Mouse (Mus musculus) heart, embryonic 15.5 days (tissue): ENCODE measurements around the gene Gm8104. TPM values are rescaled to one million over a fixed set of nuclear protein-coding genes. Genes with fewer than 3 reads are reported as not detected.
"Not testable (repeated sequence)": the region's sequence is repeated elsewhere in the genome, so short reads cannot be mapped to it uniquely, and the experiment has no call there.

Source experiments
- ATAC-seq: fragments of 200-750 bp; cut with Nextera tagmentation; replicated peaks from 2 replicates; pipeline ENCODE4 v1.8.0; 2017; ENCODE audit warnings: low read depth, moderate TSS enrichment; ENCODE audit not compliant: insufficient number of reproducible peaks, insufficient read depth, low FRiP score
- H3K27ac ChIP-seq: fragments of 300-500 bp; sonication (generic); 2 replicates; pipeline ENCODE4 v1.5.1; 2015; ENCODE audit warnings: mild to moderate bottlenecking, inconsistent platforms
- H3K27me3 ChIP-seq: fragments of 300-500 bp; sonication (generic); 2 replicates; pipeline ENCODE4 v1.6.1; 2015; ENCODE audit warnings: inconsistent platforms
- H3K36me3 ChIP-seq: fragments of 300-500 bp; sonication (generic); 2 replicates; pipeline ENCODE4 v1.6.1; 2015; ENCODE audit warnings: mild to moderate bottlenecking, inconsistent platforms
- H3K4me1 ChIP-seq: fragments of 300-500 bp; sonication (generic); replicated peaks from 2 replicates; pipeline ENCODE4 v1.6.1; 2015; ENCODE audit warnings: inconsistent platforms
- H3K4me2 ChIP-seq: fragments of 300-500 bp; sonication (generic); 2 replicates; pipeline ENCODE4 v1.6.1; 2015; ENCODE audit warnings: inconsistent platforms, mild to moderate bottlenecking, moderate library complexity
- H3K4me3 ChIP-seq: fragments of 300-500 bp; sonication (generic); 2 replicates; pipeline ENCODE4 v1.5.1; 2015; ENCODE audit warnings: mild to moderate bottlenecking, inconsistent platforms
- H3K9ac ChIP-seq: fragments of 300-500 bp; sonication (generic); 2 replicates; pipeline ENCODE4 v1.6.1; 2015; ENCODE audit warnings: mild to moderate bottlenecking, inconsistent platforms
- H3K9me3 ChIP-seq: fragments of 300-500 bp; sonication (generic); replicated peaks from 2 replicates; pipeline ENCODE4 v1.6.1; 2016; ENCODE audit warnings: inconsistent platforms
- WGBS: fragments of 180-500 bp; shearing (Covaris S2); methylation state at CpG from one replicate; pipeline ENCODE4 v1.1.7; 2015; ENCODE audit warnings: mixed read lengths; 5-methylcytosine and 5-hydroxymethylcytosine counted together
- polyA plus RNA-seq: library from polyadenylated mRNA; unstranded; fragments of >200 nt; fragmentation: Nextera tagmentation; extraction: Ambion mirVana; gene quantifications from 2 replicates; pipeline ENCODE4 v1.2.1, GENCODE M21; 2015

The Gm8104 gene
- 0.14 and 0.25 TPM in 2 replicates for polyA plus RNA-seq

GRCm38 (mm10) chr14:43100301-43100700 lies at the start of gene Gm8104:
Gm8104 (plus strand) TSS chr14:43100601.
- H3K27ac ChIP-seq, H3K4me3 ChIP-seq, ATAC-seq, H3K9ac ChIP-seq, H3K9me3 ChIP-seq, H3K4me2 ChIP-seq, H3K27me3 ChIP-seq, H3K4me1 ChIP-seq, H3K36me3 ChIP-seq: not testable (repeated sequence)
- WGBS = 63% methylated on average over 3 of the region's 3 CpGs

GRCm38 (mm10) chr14:43058063-43058462 lies 42.3 kb upstream of the Gm8104 start:
- H3K4me1 ChIP-seq, H3K36me3 ChIP-seq, H3K27ac ChIP-seq, H3K4me3 ChIP-seq, H3K4me2 ChIP-seq, ATAC-seq, H3K9ac ChIP-seq, H3K9me3 ChIP-seq, H3K27me3 ChIP-seq: not testable (repeated sequence)
- 65% methylated on average over 3 of the region's 3 CpGs for WGBS

- H3K9ac ChIP-seq, H3K27ac ChIP-seq, H3K9me3 ChIP-seq, H3K27me3 ChIP-seq, H3K4me1 ChIP-seq, H3K4me3 ChIP-seq, H3K4me2 ChIP-seq, H3K36me3 ChIP-seq, ATAC-seq: not testable (repeated sequence)
- WGBS = 59% methylated on average over 4 of the region's 4 CpGs
These were observed 40.2 kb upstream of the Gm8104 start for GRCm38 (mm10) chr14:43060179-43060578.

GRCm38 (mm10) chr14:43076543-43076942 lies 23.9 kb upstream of the Gm8104 start, which contains the start of gene Gm8094:
Gm8094 (minus strand) TSS chr14:43076643.
- H3K4me3 ChIP-seq, H3K27me3 ChIP-seq, H3K9ac ChIP-seq, H3K4me1 ChIP-seq, H3K9me3 ChIP-seq, H3K36me3 ChIP-seq, ATAC-seq, H3K4me2 ChIP-seq, H3K27ac ChIP-seq: not testable (repeated sequence)
- 71% methylated on average over 2 of the region's 2 CpGs for WGBS

GRCm38 (mm10) chr14:43084936-43085730 lies 15.3 kb upstream of the Gm8104 start:
- not testable (repeated sequence) for H3K27ac ChIP-seq, H3K36me3 ChIP-seq, H3K4me3 ChIP-seq, H3K4me2 ChIP-seq, H3K4me1 ChIP-seq, ATAC-seq, H3K27me3 ChIP-seq, H3K9me3 ChIP-seq, H3K9ac ChIP-seq
- WGBS = 44% methylated on average over 1 of the region's 1 CpGs

GRCm38 (mm10) chr14:43089103-43089919 lies 11.1 kb upstream of the Gm8104 start:
- not testable (repeated sequence) for H3K9ac ChIP-seq, H3K9me3 ChIP-seq, H3K4me2 ChIP-seq, H3K27me3 ChIP-seq, H3K4me3 ChIP-seq, H3K36me3 ChIP-seq, H3K4me1 ChIP-seq, H3K27ac ChIP-seq, ATAC-seq
- WGBS = 42% methylated on average over 1 of the region's 14 CpGs

GRCm38 (mm10) chr14:43119673-43120072 lies 19.3 kb downstream of the Gm8104 start:
- not testable (repeated sequence) for H3K4me1 ChIP-seq, H3K9ac ChIP-seq, H3K9me3 ChIP-seq, H3K36me3 ChIP-seq, ATAC-seq, H3K4me3 ChIP-seq, H3K27me3 ChIP-seq, H3K27ac ChIP-seq, H3K4me2 ChIP-seq
- 88% methylated on average over 3 of the region's 3 CpGs for WGBS

- not testable (repeated sequence) for H3K9ac ChIP-seq, H3K4me3 ChIP-seq, H3K36me3 ChIP-seq, H3K4me2 ChIP-seq, H3K4me1 ChIP-seq, H3K27ac ChIP-seq, H3K27me3 ChIP-seq, ATAC-seq, H3K9me3 ChIP-seq
These were observed 25.9 kb downstream of the Gm8104 start for GRCm38 (mm10) chr14:43126286-43126685.

Other genes with a start within 250 kb of the Gm8104 start
- gene Gm21977, start 247.1 kb upstream of the Gm8104 start, polyA plus RNA-seq = not detected in 2 replicates
- not detected in 2 replicates for gene Gm8082, start 107.0 kb upstream of the Gm8104 start, polyA plus RNA-seq
- gene Gm10376, start 85.0 kb upstream of the Gm8104 start, polyA plus RNA-seq = not detected in 2 replicates
- not detected in 2 replicates for gene Gm8094, start 24.0 kb upstream of the Gm8104 start, polyA plus RNA-seq
- not detected in 2 replicates for gene Gm7233, start 79.3 kb downstream of the Gm8104 start, polyA plus RNA-seq
- not detected in 2 replicates for gene Gm8122, start 134.7 kb downstream of the Gm8104 start, polyA plus RNA-seq
- not detected in 2 replicates for gene Gm8126, start 158.0 kb downstream of the Gm8104 start, polyA plus RNA-seq
- not detected in 2 replicates for gene Gm9732, start 174.4 kb downstream of the Gm8104 start, polyA plus RNA-seq
- gene Gm8127, start 193.2 kb downstream of the Gm8104 start, polyA plus RNA-seq = not detected in 2 replicates
- gene 1700001F09Rik, start 247.2 kb downstream of the Gm8104 start, polyA plus RNA-seq = not detected in 2 replicates